Comparison of ENCODE assay signal across 20 mouse cellular contexts in genomic region chr5:113723567-113724237, GRCm38 (mm10). TPM values are rescaled to one million over a fixed set of nuclear protein-coding genes. Genes with fewer than 3 reads are reported as not detected.
A peak's percentile ranks its signal among the peaks of the same experiment; 100 is the strongest.
DNase-seq lines count a peak whose midpoint lies in the region; ATAC-seq and TF ChIP-seq lines count a peak whose summit lies in the region.
"Had no signal": no experiment of that assay in that cellular context is flagged by ENCODE, and none has a peak within 500 bp of the region (broad histone marks: within the 10 kb centered on the region; RNA-seq: fewer than 3 reads in every experiment).

No protein-coding gene starts in this region.

- no peak for TF ChIP-seq CTCF in midbrain, postnatal 0 days (IDR thresholded peaks at IDR 0.05)

- no peak overlapping the region for H3K9ac ChIP-seq in forebrain, embryonic 13.5 days
- H3K9ac ChIP-seq in midbrain, embryonic 15.5 days: no peak overlapping the region
- H3K9ac ChIP-seq in midbrain, embryonic 11.5 days (ENCODE audit: low read length): no peak overlapping the region
- H3K9ac ChIP-seq in midbrain, postnatal 0 days (replicated peaks; ENCODE audit: low read length, poor library complexity, severe bottlenecking): no peak overlapping the region
- H3K9ac ChIP-seq: hindbrain, embryonic 14.5 days; neural tube, embryonic 12.5 days had no signal

- ATAC-seq in forebrain, embryonic 13.5 days: no peak
- ATAC-seq in midbrain, embryonic 15.5 days (replicated peaks): 0 out of 2 replicates have a peak, but pooled peaks have one; percentile 5
- no peak for ATAC-seq in midbrain, embryonic 11.5 days (ENCODE audit: low FRiP score)
- ATAC-seq in midbrain, postnatal 0 days (ENCODE audit: low FRiP score): no peak

- H3K9me3 ChIP-seq in forebrain, embryonic 13.5 days (replicated peaks): no peaks in the 10 kb centered on the region
- H3K9me3 ChIP-seq in forebrain, embryonic 10.5 days: no peaks in the 10 kb centered on the region
- H3K9me3 ChIP-seq in midbrain, embryonic 15.5 days: no peaks in the 10 kb centered on the region
- no peaks in the 10 kb centered on the region for H3K9me3 ChIP-seq in midbrain, embryonic 11.5 days (ENCODE audit: control insufficient read depth, low read length)
- H3K9me3 ChIP-seq in midbrain, postnatal 0 days (ENCODE audit: low read length): no peaks in the 10 kb centered on the region
- H3K9me3 ChIP-seq: neural tube, embryonic 12.5 days had no signal

- no peak overlapping the region for H3K4me3 ChIP-seq in forebrain, embryonic 13.5 days
- no peak overlapping the region for H3K4me3 ChIP-seq in forebrain, embryonic 10.5 days
- H3K4me3 ChIP-seq in midbrain, embryonic 15.5 days: no peak overlapping the region
- no peak overlapping the region for H3K4me3 ChIP-seq in midbrain, embryonic 11.5 days (ENCODE audit: low read depth, low read length)
- no peak overlapping the region for H3K4me3 ChIP-seq in midbrain, postnatal 0 days (ENCODE audit: low read depth, low read length)
- H3K4me3 ChIP-seq: erythroblast, embryonic 14.5 days; megakaryocyte, embryonic 14.5 days; neural tube, embryonic 12.5 days had no signal

- DNase-seq in forebrain, embryonic 10.5 days (ENCODE audit: extremely low spot score, low spot score): no peak
- DNase-seq in midbrain, embryonic 11.5 days (ENCODE audit: low spot score, missing footprints): no peak
- peak; percentile 98 for DNase-seq in cerebellum, adult 18-20 months
- DNase-seq in midbrain, postnatal 0 days (ENCODE audit: low spot score): peak; percentile 55
- no peak for DNase-seq in spleen, adult 18-20 months
- no peak for DNase-seq in heart, postnatal 25 days (ENCODE audit: low spot score)

- no peaks in the 10 kb centered on the region for H3K27me3 ChIP-seq in forebrain, embryonic 13.5 days
- H3K27me3 ChIP-seq in forebrain, embryonic 10.5 days (ENCODE audit: poor library complexity, severe bottlenecking): 0 out of 2 replicates have a peak, but pooled peaks cover 9% of the 10 kb centered on the region
- no peaks in the 10 kb centered on the region for H3K27me3 ChIP-seq in midbrain, embryonic 15.5 days (replicated peaks)
- H3K27me3 ChIP-seq in midbrain, embryonic 11.5 days (ENCODE audit: control insufficient read depth, insufficient read depth, low read length): no peaks in the 10 kb centered on the region
- H3K27me3 ChIP-seq in midbrain, postnatal 0 days (ENCODE audit: insufficient read depth, low read length): no peaks in the 10 kb centered on the region
- H3K27me3 ChIP-seq: neural tube, embryonic 12.5 days had no signal

- no peaks in the 10 kb centered on the region for H3K36me3 ChIP-seq in forebrain, embryonic 13.5 days (ENCODE audit: poor library complexity, severe bottlenecking)
- no peaks in the 10 kb centered on the region for H3K36me3 ChIP-seq in forebrain, embryonic 10.5 days (replicated peaks)
- H3K36me3 ChIP-seq in midbrain, embryonic 15.5 days (replicated peaks): no peaks in the 10 kb centered on the region
- no peaks in the 10 kb centered on the region for H3K36me3 ChIP-seq in midbrain, embryonic 11.5 days (ENCODE audit: control insufficient read depth, insufficient read depth, low read length)
- no peaks in the 10 kb centered on the region for H3K36me3 ChIP-seq in midbrain, postnatal 0 days (ENCODE audit: insufficient read depth, low read length)
- H3K36me3 ChIP-seq: neural tube, embryonic 12.5 days had no signal

- no peak overlapping the region for H3K4me2 ChIP-seq in forebrain, embryonic 13.5 days
- H3K4me2 ChIP-seq in midbrain, embryonic 15.5 days: no peak overlapping the region
- H3K4me2 ChIP-seq in midbrain, embryonic 11.5 days: no peak overlapping the region
- no peak overlapping the region for H3K4me2 ChIP-seq in midbrain, postnatal 0 days (ENCODE audit: low read depth, low read length, poor library complexity, severe bottlenecking)
- H3K4me2 ChIP-seq: heart, embryonic 11.5 days; hindbrain, embryonic 14.5 days; neural tube, embryonic 12.5 days had no signal

- H3K27ac ChIP-seq in forebrain, embryonic 13.5 days: peak overlapping the region; percentile 16; the same call in 1 of the 2 replicates
- no peak overlapping the region for H3K27ac ChIP-seq in forebrain, embryonic 10.5 days
- no peak overlapping the region for H3K27ac ChIP-seq in midbrain, embryonic 15.5 days
- H3K27ac ChIP-seq in midbrain, embryonic 11.5 days (ENCODE audit: low read depth, low read length): no peak overlapping the region
- H3K27ac ChIP-seq in midbrain, postnatal 0 days (ENCODE audit: low read depth, low read length): no peak overlapping the region
- H3K27ac ChIP-seq: hindbrain, embryonic 14.5 days; neural tube, embryonic 12.5 days had no signal

- WGBS in forebrain, embryonic 13.5 days: 43% methylated on average over 8 of the region's 8 CpGs
- WGBS in forebrain, embryonic 10.5 days: 38% methylated on average over 8 of the region's 8 CpGs
- 32% methylated on average over 8 of the region's 8 CpGs for WGBS in midbrain, embryonic 15.5 days
- WGBS in midbrain, embryonic 11.5 days: 34% methylated on average over 8 of the region's 8 CpGs
- 35% methylated on average over 8 of the region's 8 CpGs for WGBS in midbrain, postnatal 0 days

- intact Hi-C loops in heart, postnatal 25 days (cut with DNase I): loop anchor here (1.0 to 10.0 kb wide), 4 partner anchors 141 to 357 kb away; no protein-coding TSS in a partner anchor

- H3K4me1 ChIP-seq in forebrain, embryonic 13.5 days: peaks cover 12% of the 10 kb centered on the region
- H3K4me1 ChIP-seq in forebrain, embryonic 10.5 days: peaks cover 10% of the 10 kb centered on the region
- peaks cover 17% of the 10 kb centered on the region; the same call in 1 of the 2 replicates for H3K4me1 ChIP-seq in midbrain, embryonic 15.5 days
- no peaks in the 10 kb centered on the region for H3K4me1 ChIP-seq in midbrain, embryonic 11.5 days (ENCODE audit: control insufficient read depth, insufficient read depth, low read length)
- no peaks in the 10 kb centered on the region for H3K4me1 ChIP-seq in midbrain, postnatal 0 days (ENCODE audit: insufficient read depth, low read length)

RNA-seq across cellular contexts. Expression of gene 1700069L16Rik, which starts 0.9 kb away (rescaled TPM):
- not detected in 2 replicates for polyA plus RNA-seq in forebrain, embryonic 13.5 days (2015; fragmentation: Nextera tagmentation; extraction: Ambion mirVana)
- polyA plus RNA-seq in forebrain, embryonic 10.5 days (2016; fragmentation: Nextera tagmentation; extraction: Ambion mirVana): not detected in 2 replicates
- polyA plus RNA-seq in midbrain, embryonic 15.5 days (2015; fragmentation: Nextera tagmentation; extraction: Ambion mirVana): not detected in 2 replicates
- not detected in 2 replicates for polyA plus RNA-seq in midbrain, embryonic 11.5 days (2014; fragmentation: Nextera tagmentation; extraction: Ambion mirVana)
- total RNA-seq in midbrain, postnatal 0 days (2014; rRNA removed): not detected in 2 replicates
- polyA plus RNA-seq in midbrain, postnatal 0 days (2015; fragmentation: Nextera tagmentation; extraction: Ambion mirVana): not detected in 2 replicates
- not detected for total RNA-seq in heart, postnatal 25 days (2021)
- total RNA-seq: gastrocnemius, postnatal 14 days; layer of hippocampus, postnatal 14 days; MEL had no signal
- polyA plus RNA-seq: erythroblast, embryonic 14.5 days; heart, embryonic 11.5 days; hindbrain, embryonic 14.5 days; kidney, embryonic 14.5 days; limb, embryonic 11.5 days; liver, embryonic 16.5 days; neural tube, embryonic 12.5 days; thymus, postnatal 0 days had no signal

RNA-seq across cellular contexts. Expression of gene Ficd, which starts 11.9 kb away (rescaled TPM):
- 5.6 and 5.8 TPM in 2 replicates for polyA plus RNA-seq in forebrain, embryonic 13.5 days (2015; fragmentation: Nextera tagmentation; extraction: Ambion mirVana)
- polyA plus RNA-seq in forebrain, embryonic 10.5 days (2016; fragmentation: Nextera tagmentation; extraction: Ambion mirVana): 2.9 and 4.9 TPM in 2 replicates
- 10.4 and 10.7 TPM in 2 replicates for polyA plus RNA-seq in midbrain, embryonic 15.5 days (2015; fragmentation: Nextera tagmentation; extraction: Ambion mirVana)
- polyA plus RNA-seq in midbrain, embryonic 11.5 days (2014; fragmentation: Nextera tagmentation; extraction: Ambion mirVana): 3.3 TPM in 2 replicates
- total RNA-seq in midbrain, postnatal 0 days (2014; rRNA removed): 11.5 and 15.4 TPM in 2 replicates
- 8.7 and 9.0 TPM in 2 replicates for polyA plus RNA-seq in midbrain, postnatal 0 days (2015; fragmentation: Nextera tagmentation; extraction: Ambion mirVana)
- total RNA-seq in heart, postnatal 25 days (2021): 1 to 10 TPM; 6.4 to 7.8 TPM

RNA-seq across cellular contexts. Expression of gene Sart3, which starts 48.6 kb away (rescaled TPM):
- polyA plus RNA-seq in forebrain, embryonic 13.5 days (2015; fragmentation: Nextera tagmentation; extraction: Ambion mirVana): 57.2 and 59.9 TPM in 2 replicates
- 74.6 and 78.3 TPM in 2 replicates for polyA plus RNA-seq in forebrain, embryonic 10.5 days (2016; fragmentation: Nextera tagmentation; extraction: Ambion mirVana)
- polyA plus RNA-seq in midbrain, embryonic 15.5 days (2015; fragmentation: Nextera tagmentation; extraction: Ambion mirVana): 53.3 and 57.5 TPM in 2 replicates
- polyA plus RNA-seq in midbrain, embryonic 11.5 days (2014; fragmentation: Nextera tagmentation; extraction: Ambion mirVana): 49.6 and 55.2 TPM in 2 replicates
- 44.7 and 51.1 TPM in 2 replicates for total RNA-seq in midbrain, postnatal 0 days (2014; rRNA removed)
- 24.8 and 26.5 TPM in 2 replicates for polyA plus RNA-seq in midbrain, postnatal 0 days (2015; fragmentation: Nextera tagmentation; extraction: Ambion mirVana)
- total RNA-seq in heart, postnatal 25 days (2021): 10 to 100 TPM; 14.1 to 17.1 TPM

RNA-seq across cellular contexts. Expression of gene Iscu, which starts 48.8 kb away (rescaled TPM):
- 97.3 and 104 TPM in 2 replicates for polyA plus RNA-seq in forebrain, embryonic 13.5 days (2015; fragmentation: Nextera tagmentation; extraction: Ambion mirVana)
- 102 and 106 TPM in 2 replicates for polyA plus RNA-seq in forebrain, embryonic 10.5 days (2016; fragmentation: Nextera tagmentation; extraction: Ambion mirVana)
- 75.4 and 78.4 TPM in 2 replicates for polyA plus RNA-seq in midbrain, embryonic 15.5 days (2015; fragmentation: Nextera tagmentation; extraction: Ambion mirVana)
- 117 and 121 TPM in 2 replicates for polyA plus RNA-seq in midbrain, embryonic 11.5 days (2014; fragmentation: Nextera tagmentation; extraction: Ambion mirVana)
- 65.3 and 65.8 TPM in 2 replicates for total RNA-seq in midbrain, postnatal 0 days (2014; rRNA removed)
- 96.9 and 102 TPM in 2 replicates for polyA plus RNA-seq in midbrain, postnatal 0 days (2015; fragmentation: Nextera tagmentation; extraction: Ambion mirVana)
- 100 to 1,000 TPM; 164 to 165 TPM for total RNA-seq in heart, postnatal 25 days (2021)

Comparison
In these comparisons a context has a peak if more than half of its experiments do, and no peak if none do; other contexts are left out.
1. DNase-seq: peak in cerebellum, adult 18-20 months (2 of 2) and midbrain, postnatal 0 days (single experiment); none in forebrain, embryonic 10.5 days (single experiment), midbrain, embryonic 11.5 days (single experiment), spleen, adult 18-20 months (0 of 2) and heart, postnatal 25 days (single experiment).